Mouse (Mus musculus) erythroblast, embryonic 14.5 days (primary cell): ENCODE measurements around the gene Epb41l2.

Source experiments
- GATA1 ChIP-seq: IDR thresholded peaks from 2 replicates; pipeline ENCODE4 v1.6.1; 2012; ENCODE audit warnings: low read length, inconsistent platforms, mixed read lengths
- TAL1 ChIP-seq: IDR thresholded peaks from 3 replicates; pipeline ENCODE4 v1.6.1; 2012; ENCODE audit warnings: low read length, inconsistent platforms, mixed read lengths

DNA sequence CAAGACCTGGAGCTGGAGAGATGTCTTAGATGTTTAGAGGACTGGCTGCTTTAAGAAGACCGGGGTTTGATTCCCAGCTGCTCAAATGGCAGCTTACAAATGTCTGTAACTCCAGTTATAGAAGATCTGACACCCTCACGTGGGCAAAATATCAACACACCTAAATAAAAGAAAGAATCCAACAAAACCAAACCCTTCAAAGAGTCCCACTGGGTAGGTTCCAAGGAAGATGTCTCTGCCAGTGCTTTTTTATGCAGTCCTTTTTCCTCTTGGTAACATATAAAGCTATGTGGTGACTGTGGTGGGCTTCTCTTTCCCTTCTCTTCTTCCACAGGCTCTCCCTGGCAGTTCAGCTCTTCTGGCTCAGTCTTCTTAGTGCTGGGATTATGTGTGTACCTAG lies 11.7 kb downstream of the Epb41l2 start:
- TF ChIP-seq TAL1 (no peak), GATA1 (no peak)
